Mouse (Mus musculus): Measurements from ENCODE around the gene Gm49394.

Gene Gm49394

GRCm38 (mm10) chr7:142659181-142659681 is 10.5 kb downstream of the Gm49394 start:
- no peak for DNase-seq (ENCODE audit: low spot score)

- DNase-seq (ENCODE audit: low spot score), result no peak
Observed at GRCm38 (mm10) chr7:142658681-142659180, 11.0 kb downstream of the Gm49394 start.

- DNase-seq (ENCODE audit: low spot score), result no peak
Observed at GRCm38 (mm10) chr7:142657821-142658614, 11.7 kb downstream of the Gm49394 start.

- DNase-seq (ENCODE audit: low spot score), result no peak
Observed at GRCm38 (mm10) chr7:142657341-142657791, 12.4 kb downstream of the Gm49394 start.

GRCm38 (mm10) chr7:142656055-142656454 is 13.7 kb downstream of the Gm49394 start:
- no peak for DNase-seq (ENCODE audit: low spot score)

- DNase-seq (ENCODE audit: low spot score), result no peak
Observed at GRCm38 (mm10) chr7:142655633-142656032, 14.1 kb downstream of the Gm49394 start.

- DNase-seq (ENCODE audit: low spot score), result no peak
Observed at GRCm38 (mm10) chr7:142653726-142654125, 16.0 kb downstream of the Gm49394 start.

- no peak for DNase-seq (ENCODE audit: low spot score)
Observed at GRCm38 (mm10) chr7:142646676-142647075, 23.1 kb downstream of the Gm49394 start.

GRCm38 (mm10) chr7:142645045-142645444 is 24.7 kb downstream of the Gm49394 start:
- DNase-seq (ENCODE audit: low spot score), result no peak

GRCm38 (mm10) chr7:142636178-142636577 is 33.6 kb downstream of the Gm49394 start:
- DNase-seq (ENCODE audit: low spot score), result no peak

GRCm38 (mm10) chr7:142630691-142631090 is 39.1 kb downstream of the Gm49394 start:
- no peak for DNase-seq (ENCODE audit: low spot score)

- no peak for DNase-seq (ENCODE audit: low spot score)
Observed at GRCm38 (mm10) chr7:142629806-142630205, 39.9 kb downstream of the Gm49394 start.

GRCm38 (mm10) chr7:142622180-142622579 is 47.6 kb downstream of the Gm49394 start:
- DNase-seq (ENCODE audit: low spot score), result no peak

- DNase-seq (ENCODE audit: low spot score), result no peak
Observed at GRCm38 (mm10) chr7:142613077-142613476, 56.7 kb downstream of the Gm49394 start.

- DNase-seq (ENCODE audit: low spot score), result peak; percentile 25
Observed at GRCm38 (mm10) chr7:142610627-142611406, 58.9 kb downstream of the Gm49394 start.

GRCm38 (mm10) chr7:142600921-142601320 is 68.8 kb downstream of the Gm49394 start:
- no peak for DNase-seq (ENCODE audit: low spot score)

Data from testis, postnatal 14 days (tissue).